Mouse (Mus musculus) CH12.LX (cell line): ENCODE results near the gene Sf3a3.

Source experiments
- BHLHE40 ChIP-seq: IDR thresholded peaks from 2 replicates; pipeline ENCODE4 v1.6.1; 2011; ENCODE audit warnings: mild to moderate bottlenecking, low read depth, low read length, improper control_type of control experiment
- CHD2 ChIP-seq: IDR thresholded peaks from 2 replicates; pipeline ENCODE4 v1.6.1; 2011; ENCODE audit warnings: low read length, improper control_type of control experiment
- CTCF ChIP-seq, 2 experiments: IDR thresholded peaks in 1 of 2; conservative IDR thresholded peaks in 1 of 2; 2 replicates each; pipeline ENCODE4 v1.5.1; 2011 to 2012; ENCODE audit warnings: low read depth in 2 of 2, low read length in 2 of 2, improper control_type of control experiment in 1 of 2, inconsistent platforms in 1 of 2, mild to moderate bottlenecking in 1 of 2, moderate library complexity in 1 of 2
- EP300 ChIP-seq: IDR thresholded peaks from 2 replicates; pipeline ENCODE4 v1.6.1; 2011; ENCODE audit warnings: low read length, improper control_type of control experiment
- KAT2A ChIP-seq: IDR thresholded peaks from 2 replicates; pipeline ENCODE4 v1.6.1; 2012; ENCODE audit warnings: low read length, improper control_type of control experiment, inconsistent platforms; ENCODE audit not compliant: insufficient replicate concordance
- MYC ChIP-seq: IDR thresholded peaks from 2 replicates; pipeline ENCODE4 v1.6.1; 2011; ENCODE audit warnings: low read depth, mild to moderate bottlenecking, improper control_type of control experiment, low read length
- NRF1 ChIP-seq: IDR thresholded peaks from 2 replicates; pipeline ENCODE4 v1.6.1; 2014; ENCODE audit warnings: low read depth, mild to moderate bottlenecking, inconsistent platforms, low read length, improper control_type of control experiment, moderate library complexity
- POLR2A ChIP-seq: IDR thresholded peaks from 2 replicates; pipeline ENCODE4 v1.6.1; 2011; ENCODE audit warnings: low read depth, mild to moderate bottlenecking, improper control_type of control experiment, low read length
- POLR2AphosphoS2 ChIP-seq: IDR thresholded peaks from 2 replicates; pipeline ENCODE4 v1.6.1; 2011; ENCODE audit warnings: low read depth, low read length, improper control_type of control experiment

GRCm38 (mm10) chr4:124694572-124694971, 20.0 kb upstream of the Sf3a3 start:
- TF ChIP-seq POLR2A: no peak
- TF ChIP-seq POLR2AphosphoS2: no peak
- no peak for TF ChIP-seq CHD2
- no peak for TF ChIP-seq BHLHE40
- no peak for TF ChIP-seq MYC
- no peak for TF ChIP-seq KAT2A
- TF ChIP-seq NRF1: no peak
- TF ChIP-seq CTCF (conservative IDR thresholded peaks at IDR 0.05 in 1 of 2, IDR thresholded peaks at IDR 0.05 in 1 of 2; ENCODE audit: low read depth in 2 of 2, low read length in 2 of 2): no peak
- no peak for TF ChIP-seq EP300
